Mouse (Mus musculus): ENCODE data around the gene Grik2. TPM values are rescaled to one million over a fixed set of nuclear protein-coding genes. Genes with fewer than 3 reads are reported as not detected.

Gene Grik2
- 15.5 and 17.5 TPM in 2 replicates for polyA plus RNA-seq (2014; fragmentation: Nextera tagmentation; extraction: Ambion mirVana)

DNA sequence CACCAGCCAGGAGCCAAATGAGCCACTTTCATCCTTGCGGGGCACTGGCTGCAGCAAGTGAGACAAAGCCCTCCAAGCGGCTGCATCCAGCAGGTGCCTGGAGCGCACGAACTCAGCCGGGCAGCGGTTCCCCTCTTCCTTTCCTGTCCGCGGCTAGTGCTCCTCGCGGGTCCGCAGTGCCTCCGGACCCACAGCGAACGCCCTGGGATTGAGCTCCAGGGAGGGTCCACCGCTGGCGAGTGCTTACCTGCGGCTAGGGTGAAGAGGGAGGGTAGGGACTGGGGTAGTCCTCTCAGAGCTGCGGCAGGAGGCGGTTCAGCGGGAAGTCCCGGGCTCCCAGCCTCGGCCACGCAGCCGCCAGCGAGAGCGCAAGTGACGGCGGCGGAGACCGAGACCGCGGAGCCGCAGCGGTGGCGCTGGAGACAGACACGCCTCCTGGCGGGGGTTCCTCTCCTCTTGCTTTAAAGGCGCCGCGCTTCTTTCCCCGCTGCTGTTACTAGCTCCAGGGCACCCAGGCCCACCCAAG, at the start of gene Grik2:
Grik2 (minus strand) TSS at position 386 of the 526 bp plus-strand sequence.
- DNase-seq (ENCODE audit: low spot score, missing footprints): peak; percentile 98
- H3K4me3 ChIP-seq (ENCODE audit: low read depth, low read length): peak within 1 kb of the TSS; percentile 67
- peak within 1 kb of the TSS; percentile 82 for H3K9ac ChIP-seq (ENCODE audit: low read length)
- ATAC-seq (ENCODE audit: low FRiP score): peak; percentile 93
- peaks cover 9% of the 10 kb centered on the region; the same call in 1 of the 2 replicates for H3K4me1 ChIP-seq (ENCODE audit: control insufficient read depth, insufficient read depth, low read length)
- peak within 1 kb of the TSS; percentile 67; the same call in 1 of the 2 replicates for H3K27ac ChIP-seq (ENCODE audit: low read depth, low read length)
- no peaks in the 10 kb centered on the region for H3K9me3 ChIP-seq (ENCODE audit: control insufficient read depth, low read length)
- no peaks in the 10 kb centered on the region for H3K36me3 ChIP-seq (ENCODE audit: control insufficient read depth, insufficient read depth, low read length)
- 1% methylated on average over 40 of the region's 41 CpGs for whole genome bisulfite sequencing
- H3K4me2 ChIP-seq: peak within 1 kb of the TSS; percentile 59
- no peaks in the 10 kb centered on the region for H3K27me3 ChIP-seq (ENCODE audit: control insufficient read depth, insufficient read depth, low read length)

DNA sequence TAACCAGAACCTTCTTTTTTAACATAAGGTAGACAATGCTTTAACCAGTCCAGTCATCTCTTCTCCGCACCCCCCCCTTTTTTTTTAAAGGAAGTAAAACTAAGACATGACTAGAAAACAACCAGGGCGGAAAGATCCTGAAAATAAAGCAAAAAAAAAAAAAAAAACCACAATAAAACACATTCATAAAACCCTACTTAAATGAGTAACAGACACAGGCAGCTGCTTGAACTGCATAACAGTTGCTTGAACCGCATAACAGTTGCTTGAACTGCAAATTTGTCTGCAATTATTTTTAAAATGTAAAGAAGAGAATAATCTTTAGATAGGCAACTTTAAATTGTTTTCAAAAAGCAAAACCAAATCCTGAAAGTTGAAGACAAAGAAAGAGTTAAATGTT, 45.8 kb upstream of the Grik2 start:
- Histone ChIP-seq H3K9ac (ENCODE audit: low read length) (no peak overlapping the region), H3K4me3 (ENCODE audit: low read depth, low read length) (no peak overlapping the region), H3K36me3 (ENCODE audit: control insufficient read depth, insufficient read depth, low read length) (no peaks in the 10 kb centered on the region), H3K27ac (ENCODE audit: low read depth, low read length) (no peak overlapping the region), H3K9me3 (ENCODE audit: control insufficient read depth, low read length) (no peaks in the 10 kb centered on the region), H3K4me2 (no peak overlapping the region), H3K4me1 (ENCODE audit: control insufficient read depth, insufficient read depth, low read length) (no peaks in the 10 kb centered on the region), H3K27me3 (ENCODE audit: control insufficient read depth, insufficient read depth, low read length) (no peaks in the 10 kb centered on the region)
- DNase-seq (ENCODE audit: low spot score, missing footprints): no peak
- 90% methylated on average over 3 of the region's 3 CpGs for WGBS
- no peak for ATAC-seq (ENCODE audit: low FRiP score)

DNA sequence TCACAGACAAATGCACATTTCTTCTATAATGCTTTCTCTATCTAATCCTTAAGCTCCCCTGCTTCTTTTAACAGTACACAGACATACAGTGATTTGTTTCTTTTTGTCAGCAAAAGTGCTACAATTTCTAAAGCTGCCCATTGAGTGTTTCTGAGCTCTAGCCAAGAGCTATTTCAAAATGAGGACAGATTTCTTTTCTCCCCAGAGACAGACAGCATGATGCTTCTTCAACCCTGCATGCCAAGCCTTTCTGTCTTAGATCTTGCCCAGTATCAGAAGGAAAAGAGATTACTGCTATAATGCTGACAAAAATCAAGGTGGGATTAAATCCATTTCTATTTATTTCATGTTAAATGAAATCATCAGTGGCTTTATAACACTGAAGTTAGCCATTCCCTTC, 18.7 kb upstream of the Grik2 start:
- no peak overlapping the region for H3K4me2 ChIP-seq
- no peak for ATAC-seq (ENCODE audit: low FRiP score)
- DNase-seq (ENCODE audit: low spot score, missing footprints): no peak

DNA sequence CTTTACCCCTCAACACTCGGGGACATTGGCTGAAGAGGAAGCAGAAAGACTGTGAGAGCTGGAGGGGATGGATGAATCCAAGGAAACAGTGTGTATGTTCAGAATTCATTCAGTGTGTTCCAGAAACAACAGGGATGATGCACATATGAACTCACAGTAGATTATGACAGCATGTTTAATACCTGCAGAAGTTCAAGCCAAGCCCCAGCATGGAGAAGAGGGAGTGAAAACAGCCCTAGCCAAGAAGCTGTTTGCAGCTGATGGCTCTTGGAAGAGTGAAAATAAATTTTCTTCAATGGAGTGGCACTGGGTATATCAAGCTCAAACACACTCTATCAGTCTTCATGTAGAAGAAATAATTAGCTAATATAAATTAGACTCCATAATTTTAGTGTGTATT, 12.4 kb upstream of the Grik2 start:
- no peak for DNase-seq (ENCODE audit: low spot score, missing footprints)
- H3K4me2 ChIP-seq: no peak overlapping the region
- no peaks in the 10 kb centered on the region for H3K4me1 ChIP-seq (ENCODE audit: control insufficient read depth, insufficient read depth, low read length)
- H3K36me3 ChIP-seq (ENCODE audit: control insufficient read depth, insufficient read depth, low read length): no peaks in the 10 kb centered on the region
- no peaks in the 10 kb centered on the region for H3K27me3 ChIP-seq (ENCODE audit: control insufficient read depth, insufficient read depth, low read length)
- no peaks in the 10 kb centered on the region for H3K9me3 ChIP-seq (ENCODE audit: control insufficient read depth, low read length)
- no peak overlapping the region for H3K27ac ChIP-seq (ENCODE audit: low read depth, low read length)
- 87% methylated on average over 1 of the region's 1 CpGs for WGBS
- no peak for ATAC-seq (ENCODE audit: low FRiP score)
- no peak overlapping the region for H3K9ac ChIP-seq (ENCODE audit: low read length)
- no peak overlapping the region for H3K4me3 ChIP-seq (ENCODE audit: low read depth, low read length)

More for the DNA sequence above, 18.7 kb upstream of the Grik2 start:
- Histone ChIP-seq H3K27me3 (ENCODE audit: control insufficient read depth, insufficient read depth, low read length) (no peaks in the 10 kb centered on the region), H3K27ac (ENCODE audit: low read depth, low read length) (no peak overlapping the region), H3K4me3 (ENCODE audit: low read depth, low read length) (no peak overlapping the region), H3K4me1 (ENCODE audit: control insufficient read depth, insufficient read depth, low read length) (no peaks in the 10 kb centered on the region), H3K9me3 (ENCODE audit: control insufficient read depth, low read length) (no peaks in the 10 kb centered on the region), H3K9ac (ENCODE audit: low read length) (no peak overlapping the region), H3K36me3 (ENCODE audit: control insufficient read depth, insufficient read depth, low read length) (no peaks in the 10 kb centered on the region)

DNA sequence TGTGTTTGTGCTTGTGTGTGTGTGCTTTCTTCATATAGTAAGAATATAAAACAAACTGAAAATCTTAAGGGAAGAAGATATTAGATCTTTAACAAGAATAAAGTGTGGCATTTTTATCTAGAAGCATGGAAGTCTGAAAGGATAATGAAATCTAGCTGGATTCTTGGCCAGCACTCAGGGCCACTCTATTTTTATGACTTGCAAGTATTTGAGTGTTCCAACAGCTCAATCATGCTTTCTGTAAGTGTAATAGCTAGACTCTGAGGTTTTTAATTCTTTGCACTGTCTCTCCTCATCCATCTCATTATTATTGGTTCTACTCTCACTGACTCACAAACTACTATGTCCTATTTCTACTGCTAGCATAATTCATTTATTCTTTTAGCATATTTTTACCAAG, 5.6 kb upstream of the Grik2 start:
- ATAC-seq (ENCODE audit: low FRiP score) (no peak), DNase-seq (ENCODE audit: low spot score, missing footprints) (no peak)
- Histone ChIP-seq H3K9ac (ENCODE audit: low read length) (no peak overlapping the region), H3K4me3 (ENCODE audit: low read depth, low read length) (no peak overlapping the region), H3K4me2 (no peak overlapping the region), H3K9me3 (ENCODE audit: control insufficient read depth, low read length) (no peaks in the 10 kb centered on the region), H3K27ac (ENCODE audit: low read depth, low read length) (no peak overlapping the region), H3K4me1 (ENCODE audit: control insufficient read depth, insufficient read depth, low read length) (peaks cover 3% of the 10 kb centered on the region; the same call in 1 of the 2 replicates), H3K27me3 (ENCODE audit: control insufficient read depth, insufficient read depth, low read length) (no peaks in the 10 kb centered on the region), H3K36me3 (ENCODE audit: control insufficient read depth, insufficient read depth, low read length) (no peaks in the 10 kb centered on the region)

DNA sequence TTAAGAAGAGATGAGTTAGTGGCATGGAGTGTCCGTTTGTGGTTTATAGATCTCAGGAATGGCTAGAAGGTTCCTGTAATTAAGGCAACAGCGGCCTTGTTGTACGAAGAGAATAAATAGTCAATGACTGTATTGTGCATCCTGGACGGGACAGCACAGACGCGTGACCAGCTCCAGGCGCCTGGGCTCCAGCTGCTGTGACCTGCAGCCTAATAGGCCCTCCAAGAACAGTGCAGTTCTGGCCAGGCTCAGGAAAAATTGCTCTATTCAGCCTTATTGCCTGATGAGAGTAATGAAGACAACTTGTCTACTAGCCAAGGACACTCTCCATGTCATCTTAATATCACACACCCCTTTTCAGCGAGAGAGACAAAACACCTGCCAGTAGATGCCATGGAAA, 1.8 kb upstream of the Grik2 start:
- WGBS: 58% methylated on average over 8 of the region's 8 CpGs
- Histone ChIP-seq H3K36me3 (ENCODE audit: control insufficient read depth, insufficient read depth, low read length) (no peaks in the 10 kb centered on the region), H3K4me1 (ENCODE audit: control insufficient read depth, insufficient read depth, low read length) (peaks cover 9% of the 10 kb centered on the region; the same call in 1 of the 2 replicates), H3K27ac (ENCODE audit: low read depth, low read length) (no peak overlapping the region), H3K9me3 (ENCODE audit: control insufficient read depth, low read length) (no peaks in the 10 kb centered on the region), H3K4me2 (no peak overlapping the region), H3K4me3 (ENCODE audit: low read depth, low read length) (no peak overlapping the region), H3K27me3 (ENCODE audit: control insufficient read depth, insufficient read depth, low read length) (no peaks in the 10 kb centered on the region), H3K9ac (ENCODE audit: low read length) (no peak overlapping the region)
- ATAC-seq (ENCODE audit: low FRiP score): no peak
- no peak for DNase-seq (ENCODE audit: low spot score, missing footprints)

DNA sequence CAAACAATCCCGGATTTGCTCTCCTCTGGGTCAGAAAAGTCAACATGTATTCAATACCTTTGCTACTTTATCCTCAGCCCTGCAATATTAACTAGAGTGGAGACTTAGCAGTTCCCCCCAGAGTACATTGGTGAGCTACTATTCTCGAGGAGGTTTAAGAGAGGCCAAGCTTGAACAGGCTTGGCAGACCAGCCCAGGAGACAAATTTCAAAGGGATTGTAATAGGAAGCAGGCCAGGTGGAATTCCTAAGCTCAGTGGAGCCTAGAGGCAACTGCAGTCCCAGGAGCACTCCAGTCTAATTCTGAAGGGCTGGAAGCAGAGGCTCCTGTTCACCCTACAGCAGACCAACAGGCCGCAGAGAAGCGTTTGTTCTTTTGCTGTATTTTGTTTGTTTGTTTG, 1.1 kb upstream of the Grik2 start:
- 33% methylated on average over 4 of the region's 4 CpGs for WGBS
- H3K9me3 ChIP-seq (ENCODE audit: control insufficient read depth, low read length): no peaks in the 10 kb centered on the region
- no peak overlapping the region for H3K4me3 ChIP-seq (ENCODE audit: low read depth, low read length)
- no peak overlapping the region for H3K4me2 ChIP-seq
- peaks cover 9% of the 10 kb centered on the region; the same call in 1 of the 2 replicates for H3K4me1 ChIP-seq (ENCODE audit: control insufficient read depth, insufficient read depth, low read length)
- no peaks in the 10 kb centered on the region for H3K36me3 ChIP-seq (ENCODE audit: control insufficient read depth, insufficient read depth, low read length)
- no peak overlapping the region for H3K27ac ChIP-seq (ENCODE audit: low read depth, low read length)
- no peak for DNase-seq (ENCODE audit: low spot score, missing footprints)
- no peak overlapping the region for H3K9ac ChIP-seq (ENCODE audit: low read length)
- ATAC-seq (ENCODE audit: low FRiP score): no peak; the same call in 1 of the 2 replicates
- no peaks in the 10 kb centered on the region for H3K27me3 ChIP-seq (ENCODE audit: control insufficient read depth, insufficient read depth, low read length)

DNA sequence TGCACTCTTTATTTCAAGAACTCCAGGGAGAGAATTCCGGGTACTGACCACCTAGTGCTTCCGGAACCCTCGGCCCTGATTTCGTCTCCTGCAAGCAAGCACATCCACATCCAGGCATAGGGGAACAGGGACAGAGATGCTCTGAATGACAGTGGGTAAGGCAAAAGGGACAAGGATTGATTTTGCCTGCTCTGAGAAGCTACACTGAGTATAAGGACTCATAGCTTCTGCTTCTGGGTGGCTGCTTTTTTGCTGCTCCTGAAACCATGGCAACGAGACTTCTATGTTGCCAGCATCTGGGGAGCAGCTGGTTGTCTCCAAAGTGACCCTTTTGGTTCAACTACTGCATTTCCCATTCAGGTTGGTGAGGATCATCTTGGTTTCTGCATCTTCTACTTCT, 348 bp upstream of the Grik2 start:
- H3K4me3 ChIP-seq (ENCODE audit: low read depth, low read length): peak overlapping the region; percentile 67
- H3K9me3 ChIP-seq (ENCODE audit: control insufficient read depth, low read length): no peaks in the 10 kb centered on the region
- ATAC-seq (ENCODE audit: low FRiP score): peak; percentile 49; the same call in 1 of the 2 replicates
- H3K9ac ChIP-seq (ENCODE audit: low read length): peak overlapping the region; percentile 82
- peaks cover 9% of the 10 kb centered on the region; the same call in 1 of the 2 replicates for H3K4me1 ChIP-seq (ENCODE audit: control insufficient read depth, insufficient read depth, low read length)
- H3K27ac ChIP-seq (ENCODE audit: low read depth, low read length): peak overlapping the region; percentile 44; the same call in 1 of the 2 replicates
- H3K36me3 ChIP-seq (ENCODE audit: control insufficient read depth, insufficient read depth, low read length): no peaks in the 10 kb centered on the region
- 7% methylated on average over 5 of the region's 5 CpGs for WGBS
- DNase-seq (ENCODE audit: low spot score, missing footprints): no peak
- no peaks in the 10 kb centered on the region for H3K27me3 ChIP-seq (ENCODE audit: control insufficient read depth, insufficient read depth, low read length)
- peak overlapping the region; percentile 59 for H3K4me2 ChIP-seq

DNA sequence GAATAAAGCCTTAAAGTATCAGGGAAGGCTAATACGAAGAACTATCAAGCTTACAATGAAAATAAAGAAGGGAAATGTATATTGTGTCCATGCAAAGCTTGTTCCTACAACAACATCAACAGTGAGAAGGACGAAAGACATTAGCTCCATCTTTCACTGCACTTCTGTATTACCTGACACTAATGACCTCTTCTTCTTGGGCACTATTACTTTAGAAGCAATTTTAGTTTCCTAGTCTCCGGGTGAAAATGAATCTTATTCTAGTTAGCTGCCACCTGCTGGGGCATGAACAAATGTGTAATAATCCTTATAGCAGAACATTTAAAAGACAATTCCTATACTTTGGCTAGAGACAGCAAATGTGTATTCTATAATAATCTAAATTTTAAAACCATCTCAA, 1.9 kb downstream of the Grik2 start:
- Histone ChIP-seq H3K9ac (ENCODE audit: low read length) (no peak overlapping the region), H3K4me2 (peak overlapping the region; percentile 30)

More for the DNA sequence above, 1.9 kb downstream of the Grik2 start:
- H3K27ac ChIP-seq (ENCODE audit: low read depth, low read length): no peak overlapping the region
- H3K4me3 ChIP-seq (ENCODE audit: low read depth, low read length): peak overlapping the region; percentile 26
- peaks cover 13% of the 10 kb centered on the region for H3K4me1 ChIP-seq (ENCODE audit: control insufficient read depth, insufficient read depth, low read length)
- H3K27me3 ChIP-seq (ENCODE audit: control insufficient read depth, insufficient read depth, low read length): no peaks in the 10 kb centered on the region
- H3K36me3 ChIP-seq (ENCODE audit: control insufficient read depth, insufficient read depth, low read length): no peaks in the 10 kb centered on the region
- whole genome bisulfite sequencing: 44% methylated on average over 3 of the region's 3 CpGs
- no peaks in the 10 kb centered on the region for H3K9me3 ChIP-seq (ENCODE audit: control insufficient read depth, low read length)
- ATAC-seq (ENCODE audit: low FRiP score) (no peak), DNase-seq (ENCODE audit: low spot score, missing footprints) (no peak)

Measured in midbrain, embryonic 11.5 days (tissue).